Mouse (Mus musculus) ES-E14 (cell line): Measurements from ENCODE around the gene Tbc1d9.

Experiments
- CHD2 ChIP-seq: IDR thresholded peaks from 2 replicates; pipeline ENCODE4 v1.6.1; 2014; ENCODE audit warnings: mild to moderate bottlenecking, low read depth, low read length, inconsistent platforms
- HCFC1 ChIP-seq: IDR thresholded peaks from 2 replicates; pipeline ENCODE4 v1.6.1; 2012; ENCODE audit warnings: low read length, inconsistent platforms, borderline replicate concordance; ENCODE audit not compliant: insufficient read depth
- MAFK ChIP-seq: IDR thresholded peaks from 2 replicates; pipeline ENCODE4 v1.6.1; 2014; ENCODE audit warnings: mild to moderate bottlenecking, low read depth, low read length, inconsistent platforms; ENCODE audit not compliant: insufficient read depth

- TF ChIP-seq CHD2 (no peak), HCFC1 (no peak), MAFK (no peak)
Observed at GRCm38 (mm10) chr8:83320543-83320942, 155.4 kb downstream of the Tbc1d9 start.
